Mouse (Mus musculus): Measurements from ENCODE around the gene Tmem131.

The Tmem131 gene

DNA sequence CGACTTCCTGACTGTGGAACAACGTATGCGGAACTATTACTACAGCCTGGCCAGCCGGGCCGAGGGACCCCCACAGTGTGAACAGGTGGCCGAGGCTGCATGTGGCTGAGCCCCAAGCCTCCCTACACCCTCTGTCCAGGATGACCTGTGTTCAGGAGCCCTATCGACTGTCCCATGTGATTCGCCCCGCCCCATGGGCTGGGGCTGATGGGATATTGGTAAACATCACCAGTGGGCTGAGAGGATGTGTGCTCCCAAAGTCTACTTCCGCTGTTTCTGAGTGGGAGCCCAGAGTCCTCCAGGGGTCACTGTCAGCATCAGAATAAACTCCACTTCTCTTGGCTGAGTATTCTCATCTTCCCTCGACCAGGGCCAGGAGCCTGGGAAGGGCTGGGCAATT lies 161.0 kb downstream of the Tmem131 start:
- DNase-seq (ENCODE audit: low spot score), result peak; percentile 32

GRCm38 (mm10) chr1:36780793-36781192 lies 162.7 kb downstream of the Tmem131 start:
- no peak for DNase-seq (ENCODE audit: low spot score)

DNA sequence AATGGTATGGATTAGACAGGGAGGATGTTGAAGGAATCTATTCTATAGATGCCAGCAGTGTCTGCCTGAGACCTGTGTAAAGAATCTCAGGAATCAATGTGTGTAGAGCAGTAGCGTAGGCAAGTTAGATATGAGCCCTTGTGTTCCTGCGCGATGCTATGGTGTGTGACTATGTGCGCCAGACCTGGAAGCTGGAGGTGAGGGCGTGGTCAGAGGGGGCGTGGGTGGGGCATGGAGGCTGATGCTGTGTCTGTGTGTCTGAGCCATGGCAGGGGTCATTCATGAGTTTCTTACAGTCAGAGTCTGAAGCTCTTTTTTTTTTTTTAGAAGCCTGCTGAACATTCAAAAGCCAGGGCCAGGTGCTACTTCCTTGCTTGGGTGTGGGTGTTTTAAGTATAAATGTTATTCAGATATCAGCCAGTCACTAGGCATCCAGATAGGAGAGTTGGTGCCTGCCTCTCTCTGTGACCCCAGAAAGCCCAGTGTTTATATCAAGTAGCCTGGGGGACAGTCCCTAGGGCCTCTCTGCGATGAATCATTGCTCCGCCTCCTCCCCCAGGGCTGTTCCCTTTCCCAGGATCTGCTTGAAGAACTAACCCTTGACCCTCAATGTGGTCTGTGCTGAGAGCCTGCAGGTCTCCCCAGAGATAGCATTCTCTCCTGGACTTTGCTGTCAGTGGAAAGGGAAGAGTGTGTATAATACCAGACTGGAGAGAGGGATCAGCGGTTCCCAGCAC lies 171.1 kb downstream of the Tmem131 start:
- DNase-seq (ENCODE audit: low spot score), result no peak

GRCm38 (mm10) chr1:36770998-36771397 lies 172.5 kb downstream of the Tmem131 start:
- DNase-seq (ENCODE audit: low spot score), result no peak

DNA sequence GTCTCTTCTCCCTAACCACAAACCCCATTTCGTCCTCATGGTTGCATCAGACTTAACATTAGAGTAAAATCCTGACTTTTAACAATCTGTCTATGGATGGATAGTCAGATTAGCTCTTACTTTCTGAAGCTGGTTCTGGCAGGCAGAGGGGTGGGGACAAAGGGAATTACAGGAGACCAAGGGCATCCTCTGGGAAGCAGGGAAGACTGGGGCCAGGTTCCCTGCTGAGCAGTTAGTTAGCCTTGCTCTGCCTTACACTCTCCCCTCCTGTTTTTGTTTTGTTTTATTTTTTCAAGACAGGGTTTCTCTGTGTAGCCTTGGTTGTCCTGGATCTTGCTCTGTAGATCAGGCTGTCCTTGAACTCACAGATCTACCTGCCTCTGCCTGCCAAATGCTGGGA lies 173.5 kb downstream of the Tmem131 start:
- no peak for DNase-seq (ENCODE audit: low spot score)

- no peak for DNase-seq (ENCODE audit: low spot score)
Observed at GRCm38 (mm10) chr1:36768786-36769185, 174.7 kb downstream of the Tmem131 start.

DNA sequence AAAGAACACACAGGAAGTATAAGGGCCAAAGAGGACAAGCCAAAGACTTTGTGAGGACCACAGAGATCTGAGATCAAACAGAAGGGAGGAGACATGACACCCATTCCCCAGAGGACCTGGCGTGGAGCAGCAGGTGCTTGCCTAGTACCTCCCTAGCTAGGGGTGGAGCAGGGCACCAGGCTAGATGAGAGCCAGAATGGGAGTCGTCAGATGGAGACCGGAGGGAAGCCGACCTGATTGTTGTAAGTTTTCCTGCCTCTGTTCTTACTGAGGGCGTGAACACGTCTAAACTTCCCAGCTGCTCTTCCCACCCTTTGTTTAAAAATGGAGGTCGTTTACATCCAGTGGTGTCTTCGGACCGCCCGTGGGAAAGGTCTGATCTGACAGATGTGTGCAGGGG lies 176.1 kb downstream of the Tmem131 start:
- no peak for DNase-seq (ENCODE audit: low spot score)

GRCm38 (mm10) chr1:36766431-36767205 lies 176.8 kb downstream of the Tmem131 start:
- no peak for DNase-seq (ENCODE audit: low spot score)

GRCm38 (mm10) chr1:36761568-36761967 lies 181.9 kb downstream of the Tmem131 start, which contains the start of gene Zap70:
Zap70 (plus strand) TSS chr1:36761798.
- DNase-seq (ENCODE audit: low spot score), result no peak

DNA sequence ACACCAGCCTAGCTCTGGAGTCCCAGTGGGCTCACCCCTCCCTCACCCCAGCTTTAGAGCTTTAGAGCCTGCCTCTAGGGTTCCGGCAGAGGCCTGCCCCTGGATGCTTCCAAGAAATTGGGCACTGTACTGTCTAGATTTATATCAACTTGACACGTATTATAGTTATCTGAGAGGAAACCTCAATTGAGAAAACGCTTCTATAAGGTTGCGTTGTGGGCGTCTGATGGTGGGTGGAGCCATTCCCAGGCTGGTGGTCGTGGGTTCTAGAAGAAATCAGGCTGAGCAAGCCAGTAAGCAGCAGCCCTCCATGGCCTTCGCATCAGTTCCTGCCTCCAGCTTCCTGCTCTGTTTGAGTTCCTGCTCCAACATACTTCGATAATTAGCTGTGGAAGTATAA lies 182.4 kb downstream of the Tmem131 start:
- no peak for DNase-seq (ENCODE audit: low spot score)

DNA sequence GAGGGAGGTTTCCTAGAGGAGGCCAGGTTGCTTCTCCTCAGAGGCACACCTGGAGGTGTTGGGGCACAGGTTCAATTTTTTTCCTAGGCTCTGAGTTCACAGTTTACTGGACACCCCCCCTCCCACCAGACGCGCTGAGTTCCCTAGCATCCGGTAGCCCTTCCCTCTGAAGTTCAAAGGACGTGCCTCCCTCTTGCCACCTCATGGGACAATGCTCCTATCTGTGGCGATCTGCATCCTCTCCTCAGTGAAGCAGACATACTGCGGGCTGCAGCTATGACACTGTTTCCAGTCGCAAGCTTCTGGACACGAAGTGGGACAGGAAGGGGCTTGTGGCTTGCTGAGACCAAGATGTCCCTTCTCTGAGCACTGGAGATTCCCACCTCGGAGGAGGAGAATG lies 183.1 kb downstream of the Tmem131 start:
- no peak for DNase-seq (ENCODE audit: low spot score)

DNA sequence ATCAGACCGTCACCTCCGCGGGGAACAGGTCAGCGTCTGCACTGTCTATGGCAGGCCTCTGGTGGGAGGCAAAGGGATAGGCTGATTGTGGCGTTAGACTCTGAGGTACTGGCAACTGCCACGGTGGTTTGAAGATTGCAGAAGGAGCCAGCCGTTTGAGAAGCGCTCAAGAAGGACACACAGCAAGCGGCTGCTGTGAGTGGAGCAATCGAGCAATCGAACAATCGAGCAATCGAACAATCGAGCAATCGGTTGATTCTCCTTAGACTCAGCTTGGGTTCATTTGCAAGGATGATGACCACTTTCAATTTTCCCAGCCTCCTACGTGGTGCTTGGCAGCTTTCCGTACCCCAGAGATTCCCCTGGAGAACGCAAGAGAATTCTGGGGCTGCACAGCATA lies 184.4 kb downstream of the Tmem131 start:
- DNase-seq (ENCODE audit: low spot score), result no peak

- DNase-seq (ENCODE audit: low spot score), result no peak
Observed at GRCm38 (mm10) chr1:36758553-36758952, 184.9 kb downstream of the Tmem131 start.

DNA sequence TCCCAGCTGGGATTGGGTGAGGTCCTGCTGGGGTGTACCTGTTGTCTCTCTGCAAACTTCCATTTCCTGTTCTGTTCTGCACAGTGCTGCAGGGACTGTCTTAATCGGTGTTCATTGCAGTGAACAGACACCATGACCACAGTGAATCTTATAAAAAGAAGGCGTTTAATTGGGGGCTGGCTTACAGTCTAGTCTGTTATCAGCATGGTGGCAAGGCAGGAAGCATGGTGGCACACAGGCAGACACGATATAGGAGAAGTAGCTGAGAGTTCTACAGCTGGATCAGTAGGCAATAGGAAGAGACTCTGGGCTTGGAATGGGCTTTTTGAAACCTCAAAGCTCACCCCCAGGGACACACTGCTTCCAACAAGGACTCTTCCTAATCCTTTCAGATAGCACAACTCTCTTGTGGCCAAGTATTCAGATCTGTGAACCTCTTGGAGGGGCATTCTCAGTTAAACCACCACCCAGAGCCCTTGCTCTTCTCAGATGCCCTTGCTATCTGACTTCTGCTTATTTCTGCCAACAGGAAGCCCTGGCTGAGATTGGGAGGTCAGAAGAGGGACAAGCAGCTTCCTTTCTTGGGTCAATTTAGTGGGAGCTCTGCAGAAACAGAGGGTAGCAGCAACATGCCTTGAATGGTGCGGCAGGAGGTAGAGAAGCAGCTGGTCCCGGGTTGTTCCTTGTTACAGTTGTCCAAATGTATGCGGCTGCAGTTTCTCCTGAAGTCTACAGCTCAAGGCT lies 189.4 kb downstream of the Tmem131 start:
- no peak for DNase-seq (ENCODE audit: low spot score)

DNA sequence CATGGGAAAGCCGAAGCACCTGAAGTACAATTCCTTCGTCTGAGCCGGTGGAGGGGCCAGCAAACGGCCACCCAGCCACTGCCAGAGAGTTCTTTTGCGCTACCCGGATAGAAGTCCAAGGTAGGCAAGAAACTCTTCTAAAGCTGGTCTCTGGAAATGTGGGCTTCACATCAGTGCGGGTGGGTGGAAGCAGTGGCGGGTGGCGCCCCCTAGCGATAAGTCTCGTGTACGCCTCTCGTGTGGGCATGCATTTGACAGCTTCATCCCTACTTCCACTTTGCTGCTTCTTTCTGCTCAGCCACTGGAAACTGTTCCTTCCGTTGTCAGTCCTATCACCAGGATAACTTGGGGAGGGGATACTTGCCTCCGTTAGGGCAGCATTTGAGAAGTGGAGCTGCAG lies 197.0 kb downstream of the Tmem131 start:
- DNase-seq (ENCODE audit: low spot score), result no peak

DNA sequence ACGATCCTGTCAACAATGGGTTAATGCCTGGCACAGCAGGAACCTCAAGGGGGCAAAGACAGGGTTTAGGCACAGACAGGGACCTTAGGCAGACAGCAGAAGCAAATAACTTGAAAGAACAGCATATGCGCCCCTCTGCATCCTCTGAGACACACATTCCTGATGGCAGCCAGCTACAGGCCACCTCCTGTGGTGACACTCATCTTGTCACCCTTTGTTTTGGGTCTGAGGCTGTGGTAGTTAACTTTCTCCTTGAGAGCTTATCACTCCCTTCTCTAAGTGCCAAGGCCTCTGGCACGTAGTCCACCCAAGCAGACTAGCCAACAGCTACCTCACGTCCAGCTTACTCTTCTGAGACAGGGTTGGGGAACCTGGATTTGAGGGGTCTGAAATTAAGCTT lies 197.8 kb downstream of the Tmem131 start:
- no peak for DNase-seq (ENCODE audit: low spot score)

DNA sequence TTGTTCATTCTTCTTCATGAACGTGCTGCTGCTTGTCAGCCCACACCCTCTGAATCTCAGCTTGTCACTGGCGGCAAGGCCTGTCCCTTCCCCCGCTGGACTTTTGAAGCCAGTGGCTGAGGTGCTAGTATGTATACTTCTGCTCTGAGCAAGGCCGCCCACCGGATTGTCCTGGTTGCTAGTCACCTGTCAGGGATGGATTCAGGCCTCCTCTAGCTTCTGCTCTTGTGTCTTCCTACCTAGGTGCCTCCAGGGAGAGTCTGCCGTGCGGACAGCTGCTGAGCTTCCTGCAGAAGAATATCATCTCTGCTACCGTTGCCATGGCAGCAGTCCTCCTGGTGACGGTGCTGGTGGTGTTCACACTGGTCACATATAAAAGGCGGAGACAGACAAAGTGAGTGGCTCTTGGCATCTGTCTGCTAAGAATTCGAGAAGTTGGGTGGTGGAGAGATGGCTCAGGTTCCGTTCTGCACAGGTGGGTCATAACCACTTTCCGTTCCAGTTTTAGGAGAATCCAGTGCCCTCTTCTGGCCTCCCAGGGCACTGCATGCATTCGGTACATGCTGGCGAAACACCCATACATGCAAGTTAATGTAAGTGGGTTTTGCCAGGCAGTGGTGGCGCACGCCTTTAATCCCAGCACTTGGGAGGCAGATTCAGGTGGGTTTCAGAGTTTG lies 199.1 kb downstream of the Tmem131 start:
- DNase-seq (ENCODE audit: low spot score), result peak; percentile 84

GRCm38 (mm10) chr1:36743046-36743445 lies 200.4 kb downstream of the Tmem131 start:
- no peak for DNase-seq (ENCODE audit: low spot score)

Measured in MN1 (cell line).